Mouse (Mus musculus) lung, embryonic 16.5 days (tissue): ENCODE measurements at regions not wholly inside any gene's neighbourhood (a gene's known extent, or its start where the extent isn't known, plus 50 kb on each side); places are given as distances from the start of the nearest gene placed in this dataset.

Experiments used
- ATAC-seq: fragments of 200-750 bp; cut with Nextera tagmentation; 2 replicates; pipeline ENCODE4 v1.8.0; 2017; ENCODE audit warnings: low read depth, mild to moderate bottlenecking, moderate library complexity
- H3K27ac ChIP-seq: fragments of 300-500 bp; sonication (generic); 2 replicates; pipeline ENCODE4 v1.5.1; 2014; ENCODE audit warnings: mild to moderate bottlenecking, control low read depth, low read length
- H3K27me3 ChIP-seq: fragments of 300-500 bp; sonication (generic); 2 replicates; pipeline ENCODE4 v1.6.1; 2014; ENCODE audit warnings: low read depth, low read length, mixed read lengths; ENCODE audit not compliant: control insufficient read depth, insufficient read depth
- H3K36me3 ChIP-seq: fragments of 300-500 bp; sonication (generic); 2 replicates; pipeline ENCODE4 v1.6.1; 2014; ENCODE audit warnings: low read length; ENCODE audit not compliant: control insufficient read depth, insufficient read depth
- H3K4me1 ChIP-seq: fragments of 300-500 bp; sonication (generic); replicated peaks from 2 replicates; pipeline ENCODE4 v1.6.1; 2014; ENCODE audit warnings: low read length, mixed read lengths; ENCODE audit not compliant: control insufficient read depth, insufficient read depth
- H3K4me2 ChIP-seq: fragments of 300-500 bp; sonication (generic); 2 replicates; pipeline ENCODE4 v1.6.1; 2014; ENCODE audit warnings: low read depth, low read length, control low read depth
- H3K4me3 ChIP-seq: fragments of 300-500 bp; sonication (generic); 2 replicates; pipeline ENCODE4 v1.5.1; 2014; ENCODE audit warnings: mild to moderate bottlenecking, low read length, control low read depth
- H3K9ac ChIP-seq: fragments of 300-500 bp; sonication (generic); 2 replicates; pipeline ENCODE4 v1.6.1; 2014; ENCODE audit warnings: low read length, control low read depth
- H3K9me3 ChIP-seq: fragments of 300-500 bp; sonication (generic); 2 replicates; pipeline ENCODE4 v1.6.1; 2016; ENCODE audit warnings: low read length; ENCODE audit not compliant: control insufficient read depth
- WGBS: fragments of 180-500 bp; shearing (Covaris S2); extraction: QIAGEN DNeasy Blood & Tissue Kit; methylation state at CpG from one replicate; pipeline ENCODE4 v1.1.7; 2014; 5-methylcytosine and 5-hydroxymethylcytosine counted together

DNA sequence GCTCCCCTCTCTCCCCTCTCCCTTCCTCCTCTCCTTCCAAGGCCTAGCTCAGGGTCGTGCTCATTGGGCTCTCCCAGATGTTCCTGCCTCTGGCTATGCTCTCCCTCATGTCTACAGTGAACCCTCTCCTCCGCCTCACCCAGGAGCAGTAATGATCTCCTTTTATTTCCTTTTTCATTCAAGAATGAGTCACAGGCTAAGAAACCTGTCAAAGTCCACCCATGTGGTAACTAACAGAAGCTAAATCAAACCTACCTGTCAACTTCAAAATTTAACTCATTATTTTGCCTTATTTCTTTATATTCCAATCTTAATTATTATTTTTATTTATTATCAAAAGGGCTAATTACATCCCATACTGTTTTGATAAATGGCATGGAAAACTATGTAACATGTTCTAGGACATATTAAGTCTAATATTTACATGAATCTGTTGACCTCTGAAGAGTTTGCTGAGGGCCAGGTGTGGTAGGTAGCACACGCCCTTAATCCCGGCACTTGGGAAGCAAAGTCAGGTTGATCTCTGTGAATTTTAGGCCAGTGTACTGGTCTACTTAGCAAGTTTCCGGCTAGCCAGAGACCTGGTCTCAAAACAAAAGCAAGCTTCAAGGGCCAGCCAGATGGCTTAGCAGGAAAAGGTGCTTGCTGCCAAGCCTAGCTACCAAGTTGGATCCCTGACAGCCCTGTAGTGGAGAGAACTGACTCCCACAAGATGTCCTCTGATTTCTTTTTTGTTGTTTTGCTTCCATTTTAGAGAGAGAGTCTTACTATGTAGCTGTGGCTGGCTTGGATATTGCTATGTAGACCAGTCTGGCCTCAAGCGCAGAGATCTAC lies 51.9 kb upstream of the Slc16a1 start:
- H3K27ac ChIP-seq = no peak overlapping the region
- ATAC-seq = no peak
- H3K4me2 ChIP-seq = no peak overlapping the region
- no peak overlapping the region for H3K9ac ChIP-seq
- H3K36me3 ChIP-seq = no peaks in the 10 kb centered on the region
- H3K9me3 ChIP-seq = no peaks in the 10 kb centered on the region
- H3K4me1 ChIP-seq = no peaks in the 10 kb centered on the region
- no peaks in the 10 kb centered on the region for H3K27me3 ChIP-seq
- H3K4me3 ChIP-seq = no peak overlapping the region
- WGBS = 76% methylated on average over 6 of the region's 6 CpGs

GRCm38 (mm10) chr3:104585303-104585702 lies 53.2 kb upstream of the Slc16a1 start:
- no peaks in the 10 kb centered on the region for H3K36me3 ChIP-seq
- H3K4me3 ChIP-seq = no peak overlapping the region
- no peak overlapping the region for H3K4me2 ChIP-seq
- H3K4me1 ChIP-seq = no peaks in the 10 kb centered on the region
- H3K27me3 ChIP-seq = no peaks in the 10 kb centered on the region
- H3K9me3 ChIP-seq = no peaks in the 10 kb centered on the region
- no peak for ATAC-seq
- H3K27ac ChIP-seq = no peak overlapping the region
- no peak overlapping the region for H3K9ac ChIP-seq
- WGBS = 37% methylated on average over 6 of the region's 6 CpGs

GRCm38 (mm10) chr3:104583236-104583635 lies 55.2 kb upstream of the Slc16a1 start:
- H3K9me3 ChIP-seq = no peaks in the 10 kb centered on the region
- 42% methylated on average over 7 of the region's 7 CpGs for WGBS
- no peaks in the 10 kb centered on the region for H3K27me3 ChIP-seq
- no peak overlapping the region for H3K4me3 ChIP-seq
- no peaks in the 10 kb centered on the region for H3K36me3 ChIP-seq
- no peak overlapping the region for H3K4me2 ChIP-seq
- no peak overlapping the region for H3K9ac ChIP-seq
- no peak for ATAC-seq
- H3K4me1 ChIP-seq = no peaks in the 10 kb centered on the region
- no peak overlapping the region for H3K27ac ChIP-seq

GRCm38 (mm10) chr3:104582521-104582920 lies 55.9 kb upstream of the Slc16a1 start:
- H3K9ac ChIP-seq = no peak overlapping the region
- no peaks in the 10 kb centered on the region for H3K27me3 ChIP-seq
- no peaks in the 10 kb centered on the region for H3K36me3 ChIP-seq
- H3K4me1 ChIP-seq = no peaks in the 10 kb centered on the region
- no peaks in the 10 kb centered on the region for H3K9me3 ChIP-seq
- no peak for ATAC-seq
- H3K4me2 ChIP-seq = no peak overlapping the region
- H3K27ac ChIP-seq = no peak overlapping the region
- WGBS = 86% methylated on average over 10 of the region's 10 CpGs
- no peak overlapping the region for H3K4me3 ChIP-seq

GRCm38 (mm10) chr3:104579186-104579585 lies 59.3 kb upstream of the Slc16a1 start:
- no peaks in the 10 kb centered on the region for H3K36me3 ChIP-seq
- H3K27me3 ChIP-seq = no peaks in the 10 kb centered on the region
- ATAC-seq = no peak
- 61% methylated on average over 4 of the region's 4 CpGs for WGBS
- no peak overlapping the region for H3K9ac ChIP-seq
- no peaks in the 10 kb centered on the region for H3K9me3 ChIP-seq
- H3K4me2 ChIP-seq = no peak overlapping the region
- H3K4me1 ChIP-seq = no peaks in the 10 kb centered on the region
- no peak overlapping the region for H3K4me3 ChIP-seq
- no peak overlapping the region for H3K27ac ChIP-seq

GRCm38 (mm10) chr3:104578374-104578773 lies 60.1 kb upstream of the Slc16a1 start:
- Histone ChIP-seq H3K9me3 (no peaks in the 10 kb centered on the region), H3K27me3 (no peaks in the 10 kb centered on the region), H3K4me3 (no peak overlapping the region), H3K36me3 (no peaks in the 10 kb centered on the region), H3K27ac (no peak overlapping the region), H3K4me2 (no peak overlapping the region), H3K4me1 (no peaks in the 10 kb centered on the region), H3K9ac (no peak overlapping the region)
- WGBS = 25% methylated on average over 3 of the region's 3 CpGs
- ATAC-seq = no peak

GRCm38 (mm10) chr3:104577228-104577927 lies 61.1 kb upstream of the Slc16a1 start:
- no peak overlapping the region for H3K4me3 ChIP-seq
- no peaks in the 10 kb centered on the region for H3K9me3 ChIP-seq
- no peaks in the 10 kb centered on the region for H3K4me1 ChIP-seq
- 42% methylated on average over 5 of the region's 5 CpGs for WGBS
- H3K27me3 ChIP-seq = no peaks in the 10 kb centered on the region
- peak; percentile 61; the same call in 1 of the 2 replicates for ATAC-seq
- no peak overlapping the region for H3K27ac ChIP-seq
- no peak overlapping the region for H3K9ac ChIP-seq
- H3K36me3 ChIP-seq = no peaks in the 10 kb centered on the region
- H3K4me2 ChIP-seq = no peak overlapping the region

- Histone ChIP-seq H3K4me1 (no peaks in the 10 kb centered on the region), H3K27ac (no peak overlapping the region), H3K9me3 (no peaks in the 10 kb centered on the region), H3K36me3 (no peaks in the 10 kb centered on the region), H3K27me3 (no peaks in the 10 kb centered on the region), H3K4me2 (no peak overlapping the region), H3K9ac (no peak overlapping the region), H3K4me3 (no peak overlapping the region)
- no peak for ATAC-seq
- 74% methylated on average over 5 of the region's 5 CpGs for WGBS
Measured at GRCm38 (mm10) chr3:104573277-104573940, 61.7 kb upstream of the Lrig2 start.

- no peak overlapping the region for H3K4me3 ChIP-seq
- no peaks in the 10 kb centered on the region for H3K36me3 ChIP-seq
- H3K9me3 ChIP-seq = no peaks in the 10 kb centered on the region
- WGBS = 55% methylated on average over 10 of the region's 10 CpGs
- no peak for ATAC-seq
- no peaks in the 10 kb centered on the region for H3K4me1 ChIP-seq
- H3K9ac ChIP-seq = no peak overlapping the region
- no peak overlapping the region for H3K27ac ChIP-seq
- no peaks in the 10 kb centered on the region for H3K27me3 ChIP-seq
- H3K4me2 ChIP-seq = no peak overlapping the region
Measured at GRCm38 (mm10) chr3:104571935-104572631, 60.4 kb upstream of the Lrig2 start.
